Mouse (Mus musculus): ENCODE results near the gene Hoxd8. TPM values are rescaled to one million over a fixed set of nuclear protein-coding genes. Genes with fewer than 3 reads are reported as not detected.

Hoxd8 gene
- polyA plus RNA-seq, 1 experiment from 2014 or later: 0.09 TPM

DNA sequence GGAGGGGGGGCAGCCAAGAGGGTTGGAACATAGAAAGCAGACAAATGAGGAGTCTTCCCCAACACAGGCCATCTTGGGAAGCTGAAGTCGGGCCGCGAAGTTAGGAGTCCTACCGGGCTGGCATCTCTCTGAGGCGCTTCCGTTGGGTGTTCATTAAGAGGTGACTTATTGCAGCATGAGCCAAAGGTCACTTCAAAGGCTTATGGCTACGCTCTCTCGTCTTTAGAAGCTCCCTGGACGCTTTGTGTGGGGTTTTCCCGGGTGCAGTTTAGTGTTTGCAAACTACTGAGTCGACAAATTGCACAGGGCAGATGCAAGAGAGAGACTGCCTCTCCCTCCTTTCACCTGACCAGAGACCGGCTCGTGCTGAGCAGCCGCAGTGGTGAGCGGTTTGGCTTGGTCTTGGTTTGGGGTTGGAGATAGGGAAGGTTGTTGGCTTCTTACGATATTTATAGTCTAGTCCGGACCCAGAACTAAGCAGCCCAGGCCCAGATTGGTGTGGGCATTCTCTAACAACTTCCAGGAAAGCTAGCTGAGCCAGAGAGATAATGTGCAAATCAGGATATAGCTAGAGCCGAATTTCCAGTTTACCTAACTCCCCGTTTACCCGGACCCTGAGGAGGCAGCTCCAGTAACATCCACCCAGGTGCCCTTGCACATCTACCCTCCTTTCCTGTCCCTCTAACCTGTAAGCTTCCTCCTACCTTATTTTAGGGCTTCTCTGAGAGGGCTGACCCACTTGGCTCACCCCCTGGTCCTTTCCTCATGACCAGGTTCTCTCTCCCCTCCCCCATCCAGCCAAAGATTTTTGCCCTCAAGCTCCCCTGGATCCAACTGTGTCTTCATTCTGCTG is 34.4 kb downstream of the Hoxd8 start:
- H3K4me1 ChIP-seq (ENCODE audit: control insufficient read depth, insufficient read depth, low read length): peaks cover 4% of the 10 kb centered on the region; the same call in 1 of the 2 replicates
- H3K9me3 ChIP-seq (replicated peaks; ENCODE audit: control insufficient read depth, low read length): no peaks in the 10 kb centered on the region
- no peaks in the 10 kb centered on the region for H3K36me3 ChIP-seq (ENCODE audit: control insufficient read depth, insufficient read depth, low read length)
- ATAC-seq: no peak
- H3K27me3 ChIP-seq (replicated peaks; ENCODE audit: control insufficient read depth, insufficient read depth, low read length): peaks cover 94% of the 10 kb centered on the region
- H3K4me3 ChIP-seq (ENCODE audit: low read depth, low read length): no peak overlapping the region
- H3K27ac ChIP-seq (ENCODE audit: low read depth, low read length): no peak overlapping the region
- H3K9ac ChIP-seq (ENCODE audit: low read length): no peak overlapping the region
- 1% methylated on average over 20 of the region's 20 CpGs for WGBS
- DNase-seq (ENCODE audit: low spot score): no peak
- H3K4me2 ChIP-seq (ENCODE audit: low read length): no peak overlapping the region

DNA sequence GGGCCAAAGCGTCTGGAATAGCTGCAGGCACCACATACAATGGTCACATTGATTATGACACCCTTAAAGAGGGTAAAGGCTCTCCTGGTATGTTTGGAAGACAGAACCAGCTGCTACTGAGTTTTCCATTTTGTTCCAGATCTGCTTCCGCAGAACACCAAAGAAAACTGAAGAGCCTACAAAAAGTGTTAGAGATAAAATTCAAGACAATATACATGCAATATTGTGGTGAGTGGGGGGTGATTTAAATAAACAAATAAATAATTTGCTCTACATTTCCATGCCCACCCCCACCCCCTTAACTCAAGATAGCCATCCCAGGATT is 35.0 kb downstream of the Hoxd8 start:
- DNase-seq (ENCODE audit: low spot score) (no peak), ATAC-seq (no peak)
- Histone ChIP-seq H3K27me3 (replicated peaks; ENCODE audit: control insufficient read depth, insufficient read depth, low read length) (peaks cover 97% of the 10 kb centered on the region), H3K4me1 (ENCODE audit: control insufficient read depth, insufficient read depth, low read length) (peaks cover 4% of the 10 kb centered on the region; the same call in 1 of the 2 replicates), H3K27ac (ENCODE audit: low read depth, low read length) (no peak overlapping the region), H3K4me3 (ENCODE audit: low read depth, low read length) (no peak overlapping the region), H3K9me3 (replicated peaks; ENCODE audit: control insufficient read depth, low read length) (no peaks in the 10 kb centered on the region), H3K4me2 (ENCODE audit: low read length) (no peak overlapping the region), H3K9ac (ENCODE audit: low read length) (no peak overlapping the region), H3K36me3 (ENCODE audit: control insufficient read depth, insufficient read depth, low read length) (no peaks in the 10 kb centered on the region)
- WGBS: 10% methylated on average over 2 of the region's 2 CpGs

DNA sequence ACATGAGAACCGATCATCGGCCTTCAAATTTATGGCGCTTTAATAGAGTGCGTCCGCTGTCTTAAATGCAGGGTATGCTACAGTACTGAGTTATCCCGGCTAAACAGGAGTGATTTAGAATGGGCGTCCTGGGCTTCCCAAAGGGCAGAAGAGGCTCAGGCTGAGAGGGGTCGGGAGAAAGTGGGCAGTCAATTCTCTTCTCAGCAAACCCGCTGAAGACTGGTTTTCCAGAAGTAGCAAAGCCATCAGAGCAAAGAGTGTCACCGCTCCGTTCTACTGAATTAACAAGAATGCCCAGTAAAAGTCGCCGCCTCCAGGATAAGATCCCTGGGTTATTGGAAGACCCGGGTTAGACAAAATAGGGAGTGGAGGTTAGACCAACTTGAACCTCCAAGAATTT is 35.5 kb downstream of the Hoxd8 start:
- H3K27me3 ChIP-seq (replicated peaks; ENCODE audit: control insufficient read depth, insufficient read depth, low read length): peaks cover 97% of the 10 kb centered on the region
- WGBS: 2% methylated on average over 14 of the region's 14 CpGs
- H3K4me2 ChIP-seq (ENCODE audit: low read length): no peak overlapping the region
- DNase-seq (ENCODE audit: low spot score): no peak
- no peak overlapping the region for H3K27ac ChIP-seq (ENCODE audit: low read depth, low read length)
- H3K4me1 ChIP-seq (ENCODE audit: control insufficient read depth, insufficient read depth, low read length): peaks cover 4% of the 10 kb centered on the region; the same call in 1 of the 2 replicates
- H3K4me3 ChIP-seq (ENCODE audit: low read depth, low read length): no peak overlapping the region
- no peak for ATAC-seq
- H3K9ac ChIP-seq (ENCODE audit: low read length): no peak overlapping the region
- no peaks in the 10 kb centered on the region for H3K36me3 ChIP-seq (ENCODE audit: control insufficient read depth, insufficient read depth, low read length)
- H3K9me3 ChIP-seq (replicated peaks; ENCODE audit: control insufficient read depth, low read length): no peaks in the 10 kb centered on the region

DNA sequence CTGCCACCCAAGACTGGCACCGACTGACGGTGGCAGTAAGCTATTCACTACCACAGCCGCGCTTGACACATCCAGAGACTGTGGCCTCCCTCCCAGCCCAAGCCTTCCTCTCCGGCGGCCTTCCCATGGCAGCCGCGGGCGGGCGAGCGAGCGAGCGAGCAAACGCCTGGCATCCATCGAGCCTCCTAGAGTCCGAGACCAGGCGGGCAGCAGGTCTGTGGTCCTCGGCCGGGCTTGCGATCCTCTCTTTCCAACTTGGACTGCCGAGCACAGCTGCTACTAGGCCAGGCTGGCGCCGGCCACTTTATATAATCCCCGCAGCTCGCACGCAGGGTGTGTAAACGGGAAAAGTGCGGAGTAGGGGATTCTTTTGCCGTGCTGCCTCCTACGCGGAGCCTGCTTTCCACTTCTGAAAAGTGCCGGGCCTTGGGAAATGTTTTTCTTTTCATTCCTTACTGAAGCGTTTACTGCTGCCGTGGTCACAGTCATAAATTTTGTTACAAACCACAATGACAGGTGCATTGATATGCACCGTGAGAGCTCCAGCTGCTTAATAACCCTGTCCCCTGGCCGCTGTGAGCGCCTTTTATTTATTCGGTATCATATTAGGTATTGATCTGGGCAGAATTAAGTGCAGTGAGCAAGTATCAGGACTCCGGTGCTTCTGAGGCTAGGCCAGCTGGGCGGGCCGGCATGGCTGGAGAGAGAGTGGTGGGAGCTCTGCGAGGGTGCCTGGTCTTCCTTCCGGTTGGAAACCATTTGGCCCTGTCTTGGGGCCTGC is 36.1 kb downstream of the Hoxd8 start:
- H3K27ac ChIP-seq (ENCODE audit: low read depth, low read length): no peak overlapping the region
- peaks cover 4% of the 10 kb centered on the region; the same call in 1 of the 2 replicates for H3K4me1 ChIP-seq (ENCODE audit: control insufficient read depth, insufficient read depth, low read length)
- no peak overlapping the region for H3K9ac ChIP-seq (ENCODE audit: low read length)
- no peaks in the 10 kb centered on the region for H3K36me3 ChIP-seq (ENCODE audit: control insufficient read depth, insufficient read depth, low read length)
- no peak overlapping the region for H3K4me3 ChIP-seq (ENCODE audit: low read depth, low read length)
- no peak overlapping the region for H3K4me2 ChIP-seq (ENCODE audit: low read length)
- WGBS: under 1% methylated on average over 43 of the region's 43 CpGs
- DNase-seq (ENCODE audit: low spot score) (no peak), ATAC-seq (no peak)
- H3K27me3 ChIP-seq (replicated peaks; ENCODE audit: control insufficient read depth, insufficient read depth, low read length): peaks cover 97% of the 10 kb centered on the region
- H3K9me3 ChIP-seq (replicated peaks; ENCODE audit: control insufficient read depth, low read length): no peaks in the 10 kb centered on the region

DNA sequence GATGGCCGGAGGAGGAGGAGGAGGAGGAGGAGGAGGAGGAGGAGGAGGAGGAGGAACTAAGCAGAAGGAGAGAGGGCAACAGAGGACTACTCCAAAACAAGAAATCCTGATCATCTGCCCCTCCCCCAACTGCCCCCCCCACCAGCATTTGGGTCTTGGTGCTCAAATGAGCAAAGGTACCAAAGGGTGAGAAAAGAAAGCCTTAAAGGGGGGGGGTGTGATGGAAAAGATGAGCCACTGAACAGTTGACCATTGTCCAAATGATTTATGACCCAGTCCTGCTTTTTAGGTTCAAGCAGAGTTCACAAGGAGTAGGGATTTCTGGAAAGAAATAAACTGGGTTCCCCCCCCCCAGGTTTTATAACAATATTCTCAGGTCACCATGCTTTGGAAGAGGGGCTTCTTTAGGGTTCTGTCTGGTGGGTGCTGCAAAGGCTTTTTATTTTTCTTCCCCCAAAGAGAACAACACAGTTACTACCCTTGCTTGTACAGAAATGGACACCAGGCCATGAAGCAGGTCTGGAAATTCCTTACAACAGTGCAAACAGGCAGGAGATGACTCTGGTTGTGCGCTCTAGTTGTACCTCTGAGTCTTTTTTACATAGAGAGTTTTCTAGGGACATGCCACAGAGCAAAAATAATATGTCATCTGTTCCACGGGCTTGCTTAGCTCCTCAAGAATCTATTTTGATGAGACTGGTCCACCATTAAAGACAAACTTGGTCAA is 37.0 kb downstream of the Hoxd8 start:
- H3K4me3 ChIP-seq (ENCODE audit: low read depth, low read length): no peak overlapping the region
- no peak overlapping the region for H3K9ac ChIP-seq (ENCODE audit: low read length)
- no peak overlapping the region for H3K27ac ChIP-seq (ENCODE audit: low read depth, low read length)
- ATAC-seq: no peak
- peaks cover 97% of the 10 kb centered on the region for H3K27me3 ChIP-seq (replicated peaks; ENCODE audit: control insufficient read depth, insufficient read depth, low read length)
- no peaks in the 10 kb centered on the region for H3K36me3 ChIP-seq (ENCODE audit: control insufficient read depth, insufficient read depth, low read length)
- H3K4me2 ChIP-seq (ENCODE audit: low read length): no peak overlapping the region
- 21% methylated on average over 2 of the region's 3 CpGs for whole genome bisulfite sequencing
- no peak for DNase-seq (ENCODE audit: low spot score)
- H3K4me1 ChIP-seq (ENCODE audit: control insufficient read depth, insufficient read depth, low read length): no peaks in the 10 kb centered on the region
- H3K9me3 ChIP-seq (replicated peaks; ENCODE audit: control insufficient read depth, low read length): no peaks in the 10 kb centered on the region

DNA sequence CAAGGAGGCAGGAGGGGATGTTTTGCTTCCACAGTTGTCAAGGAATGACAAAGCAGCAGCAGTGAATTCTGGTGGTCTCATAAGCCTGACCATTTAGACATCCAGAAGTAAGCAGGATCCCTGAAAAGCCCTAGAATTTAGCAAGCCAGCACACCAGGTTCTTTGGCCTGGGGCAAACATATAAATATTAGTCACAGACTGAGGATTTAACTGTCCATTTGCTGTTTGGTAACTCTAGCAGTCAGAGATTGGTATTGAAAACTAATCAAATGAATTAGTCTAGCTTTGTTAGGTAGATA is 37.5 kb downstream of the Hoxd8 start:
- H3K36me3 ChIP-seq (ENCODE audit: control insufficient read depth, insufficient read depth, low read length): no peaks in the 10 kb centered on the region
- H3K27me3 ChIP-seq (replicated peaks; ENCODE audit: control insufficient read depth, insufficient read depth, low read length): peaks cover 97% of the 10 kb centered on the region
- no peak for DNase-seq (ENCODE audit: low spot score)
- no peak overlapping the region for H3K4me3 ChIP-seq (ENCODE audit: low read depth, low read length)
- no peaks in the 10 kb centered on the region for H3K9me3 ChIP-seq (replicated peaks; ENCODE audit: control insufficient read depth, low read length)
- no peak overlapping the region for H3K4me2 ChIP-seq (ENCODE audit: low read length)
- no peak overlapping the region for H3K9ac ChIP-seq (ENCODE audit: low read length)
- ATAC-seq: no peak
- no peak overlapping the region for H3K27ac ChIP-seq (ENCODE audit: low read depth, low read length)
- no peaks in the 10 kb centered on the region for H3K4me1 ChIP-seq (ENCODE audit: control insufficient read depth, insufficient read depth, low read length)

DNA sequence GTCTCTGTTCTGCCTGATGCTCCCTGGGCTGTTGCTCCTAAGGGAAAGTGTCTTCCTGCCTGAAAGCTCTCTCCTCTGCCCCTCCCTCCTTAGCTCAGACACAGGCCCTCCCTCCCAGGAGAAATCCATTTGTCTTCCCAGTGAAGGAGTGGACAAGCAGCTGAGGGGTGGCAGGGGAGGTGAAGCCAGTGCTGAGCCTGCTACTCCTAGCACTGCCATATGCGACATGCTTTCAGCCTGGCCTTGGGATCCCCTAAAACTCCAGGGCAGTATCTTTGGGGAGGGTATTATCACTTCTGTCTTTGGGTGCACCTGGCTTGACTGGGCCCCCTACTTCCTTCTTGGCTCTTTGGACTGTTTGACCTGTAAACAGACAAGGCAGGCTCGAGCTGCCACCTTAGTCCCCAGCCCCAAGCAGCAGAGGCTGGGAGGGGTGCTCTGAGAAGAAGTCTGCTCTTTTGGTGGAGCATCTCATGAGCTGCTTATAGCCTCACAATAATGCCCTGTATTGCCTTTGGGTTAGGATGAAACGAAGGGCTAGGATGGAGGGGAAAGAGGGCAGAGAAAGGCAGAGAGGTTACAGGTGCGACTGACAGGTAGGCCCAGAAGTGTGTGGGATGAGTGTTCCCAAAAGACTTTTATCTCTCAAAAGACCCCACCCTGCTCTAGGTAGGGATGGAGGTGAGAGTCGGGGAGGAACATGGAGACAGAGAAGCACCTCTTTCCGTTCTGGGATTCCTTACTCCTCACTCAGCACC is 41.3 kb downstream of the Hoxd8 start:
- ATAC-seq (no peak), DNase-seq (ENCODE audit: low spot score) (no peak)
- Histone ChIP-seq H3K9ac (ENCODE audit: low read length) (no peak overlapping the region), H3K27me3 (replicated peaks; ENCODE audit: control insufficient read depth, insufficient read depth, low read length) (peaks cover 97% of the 10 kb centered on the region), H3K27ac (ENCODE audit: low read depth, low read length) (no peak overlapping the region), H3K36me3 (ENCODE audit: control insufficient read depth, insufficient read depth, low read length) (no peaks in the 10 kb centered on the region), H3K4me1 (ENCODE audit: control insufficient read depth, insufficient read depth, low read length) (peaks cover 5% of the 10 kb centered on the region; the same call in 1 of the 2 replicates), H3K9me3 (replicated peaks; ENCODE audit: control insufficient read depth, low read length) (no peaks in the 10 kb centered on the region), H3K4me3 (ENCODE audit: low read depth, low read length) (no peak overlapping the region), H3K4me2 (ENCODE audit: low read length) (no peak overlapping the region)
- 2% methylated on average over 6 of the region's 6 CpGs for WGBS

DNA sequence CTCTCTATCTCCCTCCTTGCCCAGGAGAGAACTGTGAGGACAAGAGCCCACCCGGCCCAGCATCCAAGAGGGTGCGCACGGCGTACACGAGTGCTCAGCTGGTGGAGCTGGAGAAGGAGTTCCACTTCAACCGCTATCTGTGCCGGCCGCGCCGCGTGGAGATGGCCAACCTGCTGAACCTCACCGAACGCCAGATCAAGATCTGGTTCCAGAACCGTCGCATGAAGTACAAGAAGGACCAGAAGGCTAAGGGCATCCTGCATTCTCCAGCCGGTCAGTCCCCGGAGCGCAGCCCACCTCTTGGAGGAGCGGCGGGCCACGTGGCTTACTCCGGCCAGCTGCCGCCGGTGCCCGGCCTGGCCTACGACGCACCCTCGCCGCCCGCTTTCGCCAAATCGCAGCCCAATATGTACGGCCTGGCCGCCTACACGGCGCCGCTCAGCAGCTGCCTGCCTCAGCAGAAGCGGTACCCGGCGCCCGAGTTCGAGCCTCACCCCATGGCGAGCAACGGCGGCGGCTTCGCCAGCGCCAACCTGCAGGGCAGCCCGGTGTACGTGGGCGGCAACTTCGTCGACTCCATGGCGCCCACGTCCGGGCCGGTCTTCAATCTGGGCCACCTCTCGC is 42.0 kb downstream of the Hoxd8 start:
- Histone ChIP-seq H3K36me3 (ENCODE audit: control insufficient read depth, insufficient read depth, low read length) (no peaks in the 10 kb centered on the region), H3K4me3 (ENCODE audit: low read depth, low read length) (no peak overlapping the region), H3K27ac (ENCODE audit: low read depth, low read length) (no peak overlapping the region), H3K4me2 (ENCODE audit: low read length) (no peak overlapping the region), H3K4me1 (ENCODE audit: control insufficient read depth, insufficient read depth, low read length) (peaks cover 5% of the 10 kb centered on the region; the same call in 1 of the 2 replicates), H3K9ac (ENCODE audit: low read length) (no peak overlapping the region), H3K9me3 (replicated peaks; ENCODE audit: control insufficient read depth, low read length) (no peaks in the 10 kb centered on the region), H3K27me3 (replicated peaks; ENCODE audit: control insufficient read depth, insufficient read depth, low read length) (peaks cover 97% of the 10 kb centered on the region)
- no peak for DNase-seq (ENCODE audit: low spot score)
- under 1% methylated on average over 57 of the region's 58 CpGs for WGBS
- no peak; the same call in 1 of the 2 replicates for ATAC-seq

Measured in forebrain, embryonic 14.5 days (tissue).